Mouse (Mus musculus) C2C12 (cell line): Measurements from ENCODE around the gene Pdss2. TPM values are rescaled to one million over a fixed set of nuclear protein-coding genes. Genes with fewer than 3 reads are reported as not detected.

Source experiments
- H3K27me3 ChIP-seq: one replicate; pipeline ENCODE4 v1.6.1; 2011; ENCODE audit not compliant: control insufficient read depth, insufficient read depth, insufficient read length
- H3K36me3 ChIP-seq: one replicate; pipeline ENCODE4 v1.6.1; 2011; ENCODE audit not compliant: control insufficient read depth, insufficient read depth
- H3K4me3 ChIP-seq: one replicate; pipeline ENCODE4 v1.5.1; 2011; ENCODE audit warnings: mild to moderate bottlenecking, control low read depth; ENCODE audit not compliant: poor library complexity, insufficient read depth, severe bottlenecking
- H3K79me2 ChIP-seq: one replicate; pipeline ENCODE4 v1.6.1; 2011; ENCODE audit not compliant: control insufficient read depth, insufficient read depth
- H3K79me3 ChIP-seq: one replicate; pipeline ENCODE4 v1.6.1; 2011; ENCODE audit warnings: low read depth, control low read depth
- H3ac ChIP-seq: one replicate; pipeline ENCODE3; 2011; ENCODE audit warnings: low read depth; ENCODE audit not compliant: control insufficient read depth, insufficient read length
- CEBPB ChIP-seq: IDR thresholded peaks from one replicate; pipeline ENCODE4 v1.6.1; 2011; ENCODE audit warnings: low read depth, mild to moderate bottlenecking, control low read depth, moderate library complexity
- CTCF ChIP-seq: IDR thresholded peaks from one replicate; pipeline ENCODE4 v1.5.1; 2011; ENCODE audit not compliant: control insufficient read depth, insufficient read depth, insufficient read length
- FOSL1 ChIP-seq: IDR thresholded peaks from one replicate; pipeline ENCODE4 v1.8.0; 2011; ENCODE audit warnings: mild to moderate bottlenecking, low read length; ENCODE audit not compliant: poor library complexity, insufficient read depth, severe bottlenecking
- MAX ChIP-seq: IDR thresholded peaks from one replicate; pipeline ENCODE4 v1.6.1; 2011; ENCODE audit warnings: mild to moderate bottlenecking, control low read depth
- MYOD1 ChIP-seq: IDR thresholded peaks from one replicate; pipeline ENCODE4 v1.6.1; 2011; ENCODE audit warnings: low read depth; ENCODE audit not compliant: control insufficient read depth, insufficient read length
- MYOG ChIP-seq: IDR thresholded peaks from one replicate; pipeline ENCODE4 v1.6.1; 2011; ENCODE audit not compliant: control insufficient read depth, insufficient read length; ENCODE audit errors: extremely low read depth
- USF1 ChIP-seq: IDR thresholded peaks from one replicate; pipeline ENCODE4 v1.6.1; 2011; ENCODE audit warnings: low read depth, mild to moderate bottlenecking, control low read depth, moderate library complexity
- polyA plus RNA-seq: library from polyadenylated mRNA; unstranded; fragments of >200 nt; fragmentation: generic; extraction: Trizol; gene quantifications from one replicate; pipeline ENCODE4 v1.2.1, GENCODE M21; 2012; ENCODE audit warnings: missing spikeins

Gene Pdss2
- polyA plus RNA-seq, 1 experiment: 7.5 TPM

DNA sequence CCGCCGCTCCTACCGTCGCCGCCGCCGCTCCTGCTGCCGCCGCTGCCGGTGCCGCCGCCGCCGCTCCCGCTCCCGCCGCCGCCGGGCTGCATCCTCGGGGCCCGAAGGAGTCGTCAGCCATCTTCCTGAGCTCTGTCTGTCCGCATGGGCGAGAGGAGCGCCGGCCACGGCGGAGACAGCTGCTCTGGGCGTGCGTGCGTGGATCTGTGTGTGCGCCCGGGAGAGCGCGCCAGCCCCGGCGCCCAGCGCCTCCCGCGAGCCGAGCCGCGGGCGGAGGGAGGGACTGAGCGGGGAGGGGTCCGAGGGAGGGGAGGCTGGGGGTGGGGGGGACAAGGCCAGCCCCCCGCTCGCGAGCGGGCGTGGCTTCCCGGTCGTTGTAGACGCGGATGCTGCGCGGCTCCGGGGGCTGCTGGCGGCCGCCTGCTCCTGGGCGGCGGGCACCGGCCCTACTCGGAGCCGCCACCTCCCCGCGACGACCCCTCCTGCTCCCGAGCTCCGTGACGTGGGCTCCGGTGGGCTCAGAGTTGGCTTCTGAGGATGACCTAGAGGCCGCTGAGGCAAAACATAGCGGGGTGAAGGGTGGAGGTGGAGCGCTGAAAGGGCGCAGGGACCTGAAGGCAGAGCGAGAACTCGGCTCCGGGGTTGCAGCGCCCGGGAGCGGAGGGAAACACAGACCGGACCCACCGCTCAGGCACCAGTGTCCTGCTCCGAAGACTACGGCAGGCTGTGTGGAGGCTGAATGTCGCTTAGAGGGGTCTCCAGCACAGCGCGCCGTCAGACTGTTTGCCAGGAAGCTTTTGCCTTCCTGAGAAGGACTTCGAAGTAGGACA, 46.7 kb upstream of the Pdss2 start, which contains the start of the genes Sobp and 9030612E09Rik:
Sobp (minus strand) TSS at position 205 of the 830 bp plus-strand sequence.
9030612E09Rik (plus strand) TSS at position 379 of the 830 bp plus-strand sequence.
- Histone ChIP-seq H3ac (peak within 1 kb of the TSS; percentile 71), H3K79me2 (no peaks in the 10 kb centered on the region), H3K4me3 (peak within 1 kb of the TSS; percentile 34), H3K36me3 (no peaks in the 10 kb centered on the region), H3K79me3 (no peaks in the 10 kb centered on the region), H3K27me3 (peaks cover 4% of the 10 kb centered on the region)
- no peak for TF ChIP-seq MAX
- TF ChIP-seq CEBPB: no peak
- no peak for TF ChIP-seq CTCF
- TF ChIP-seq FOSL1: no peak
- no peak for TF ChIP-seq MYOG
- no peak for TF ChIP-seq USF1
- no peak for TF ChIP-seq MYOD1

DNA sequence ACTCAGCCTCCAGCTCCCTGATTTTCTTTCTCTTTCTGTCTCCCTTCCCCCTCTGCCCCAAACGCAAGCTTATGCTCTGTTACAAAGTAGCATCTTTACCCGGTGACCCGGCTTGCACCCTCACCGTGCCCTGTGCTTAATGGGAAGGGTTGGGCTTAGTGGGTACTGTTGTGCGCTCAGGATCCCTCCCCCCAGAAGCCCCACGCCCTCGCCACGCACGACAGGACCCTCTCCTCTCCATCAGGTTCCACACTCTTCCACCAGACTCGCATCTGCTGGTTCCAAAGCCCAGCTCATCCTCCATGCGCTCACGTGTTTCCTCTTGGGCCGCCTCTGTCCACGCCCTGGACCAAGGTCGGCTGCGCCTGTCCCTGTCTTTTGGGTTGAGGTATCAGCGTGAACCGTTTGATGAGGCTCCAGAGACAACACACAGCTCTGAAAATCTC, 46.1 kb upstream of the Pdss2 start:
- no peaks in the 10 kb centered on the region for H3K79me2 ChIP-seq
- TF ChIP-seq CEBPB (no peak), MAX (no peak), CTCF (no peak), USF1 (no peak), FOSL1 (no peak), MYOG (no peak), MYOD1 (no peak)
- H3K36me3 ChIP-seq: no peaks in the 10 kb centered on the region
- H3K79me3 ChIP-seq: no peaks in the 10 kb centered on the region
- H3ac ChIP-seq: no peak overlapping the region
- no peak overlapping the region for H3K4me3 ChIP-seq
- peaks cover 4% of the 10 kb centered on the region for H3K27me3 ChIP-seq

DNA sequence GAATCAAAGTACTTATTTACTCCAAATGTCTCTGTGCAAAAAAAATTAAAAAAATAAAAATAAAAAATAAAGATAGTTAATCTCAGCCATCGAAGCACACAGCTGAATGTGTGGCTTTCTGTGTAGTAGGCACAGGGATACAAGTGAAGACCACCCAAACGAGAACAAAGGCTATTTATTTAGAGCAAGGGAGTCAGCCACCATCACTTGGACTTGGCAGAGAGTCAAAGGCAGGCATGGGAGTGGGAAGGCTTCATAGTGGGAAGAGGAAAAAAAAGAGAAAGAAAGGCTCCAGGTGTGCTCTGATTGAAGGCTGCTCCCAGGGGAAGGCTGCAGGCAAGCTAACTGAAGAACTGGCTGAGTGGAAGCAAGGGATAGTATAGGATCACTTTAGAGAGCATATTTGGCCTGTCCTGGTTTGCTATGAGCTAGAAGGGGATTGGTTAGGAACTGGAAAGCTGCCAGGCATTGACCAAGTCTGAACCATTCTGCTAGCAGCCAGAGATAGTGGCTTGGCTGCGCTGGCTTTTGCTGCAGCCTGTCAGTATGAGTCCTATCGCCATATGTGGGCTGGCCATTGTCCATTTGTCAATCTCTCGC, 40.9 kb upstream of the Pdss2 start:
- TF ChIP-seq FOSL1: no peak
- no peak for TF ChIP-seq CTCF
- TF ChIP-seq MYOD1: no peak
- TF ChIP-seq MAX: no peak
- no peak for TF ChIP-seq CEBPB
- no peak for TF ChIP-seq MYOG
- no peak for TF ChIP-seq USF1
- Histone ChIP-seq H3K79me2 (no peaks in the 10 kb centered on the region), H3K36me3 (no peaks in the 10 kb centered on the region), H3ac (no peak overlapping the region), H3K79me3 (no peaks in the 10 kb centered on the region), H3K4me3 (no peak overlapping the region), H3K27me3 (peaks cover 4% of the 10 kb centered on the region)

DNA sequence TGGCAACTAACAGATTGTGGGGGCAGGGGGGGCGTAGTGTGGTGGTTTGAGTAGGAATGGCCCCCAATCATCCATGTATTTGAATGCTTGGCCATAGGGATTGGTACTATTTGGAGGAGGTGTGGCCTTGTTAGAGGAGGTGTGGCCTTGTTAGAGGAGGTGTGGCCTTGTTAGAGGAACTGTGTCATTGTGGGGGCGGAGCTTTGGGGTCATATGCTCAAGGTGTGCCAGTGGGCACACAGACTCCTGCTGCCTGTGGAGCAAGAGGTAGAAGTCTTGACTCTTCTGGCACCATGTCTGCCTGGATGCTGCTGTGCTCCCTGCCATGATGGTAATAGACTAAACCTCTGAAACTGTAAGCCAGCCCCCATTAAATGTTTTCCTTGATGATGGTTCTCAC, 21.1 kb upstream of the Pdss2 start:
- no peaks in the 10 kb centered on the region for H3K79me2 ChIP-seq
- H3K4me3 ChIP-seq: no peak overlapping the region
- H3K79me3 ChIP-seq: no peaks in the 10 kb centered on the region
- no peaks in the 10 kb centered on the region for H3K27me3 ChIP-seq
- no peak overlapping the region for H3ac ChIP-seq
- H3K36me3 ChIP-seq: no peaks in the 10 kb centered on the region
- TF ChIP-seq USF1: no peak
- TF ChIP-seq MYOD1: no peak
- TF ChIP-seq CTCF: no peak
- TF ChIP-seq CEBPB: no peak
- TF ChIP-seq MYOG: no peak
- TF ChIP-seq MAX: no peak

DNA sequence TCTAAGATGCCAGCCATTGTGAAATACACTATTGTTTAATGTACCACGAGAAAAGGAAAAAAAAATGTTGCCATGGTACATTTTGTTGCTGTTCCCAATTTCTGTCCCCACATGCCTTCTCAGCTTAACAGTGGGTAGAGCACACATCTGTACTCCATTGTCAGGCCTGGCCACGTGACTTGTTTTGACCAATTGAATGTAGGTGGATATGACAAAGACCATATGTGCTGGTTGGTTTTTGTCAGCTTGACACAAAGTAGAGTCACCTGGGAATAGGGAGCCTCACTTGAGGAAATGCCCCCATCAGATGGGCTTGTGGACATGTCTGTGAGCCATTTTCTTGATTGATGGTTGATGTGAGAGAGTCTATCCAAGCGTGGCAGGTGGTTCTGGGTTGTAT, 17.4 kb upstream of the Pdss2 start:
- no peaks in the 10 kb centered on the region for H3K27me3 ChIP-seq
- H3K79me3 ChIP-seq: no peaks in the 10 kb centered on the region
- no peak overlapping the region for H3ac ChIP-seq
- no peaks in the 10 kb centered on the region for H3K36me3 ChIP-seq
- TF ChIP-seq USF1 (peak; percentile 50), MYOD1 (no peak)
- H3K4me3 ChIP-seq: no peak overlapping the region
- no peaks in the 10 kb centered on the region for H3K79me2 ChIP-seq
